Mouse (Mus musculus): ENCODE measurements around the gene Stac2. TPM values are rescaled to one million over a fixed set of nuclear protein-coding genes. Genes with fewer than 3 reads are reported as not detected.

Stac2 gene
- polyA plus RNA-seq, 1 experiment from 2014 or later, result 0.41 TPM

Small RNAs within 50 kb of the gene (microRNA-seq; reads per million reads assigned to microRNA genes)
- gene Gm27597, result not detected

Other genes with a start within 250 kb of the Stac2 start
- 12.6 and 14.3 TPM in 2 replicates for gene B230217C12Rik, start 212.7 kb downstream of the Stac2 start, polyA plus RNA-seq (2016; fragmentation: Nextera tagmentation; extraction: Ambion mirVana)
- 0.38 and 0.40 TPM in 2 replicates for gene Fbxo47, start 169.3 kb downstream of the Stac2 start, polyA plus RNA-seq (2016; fragmentation: Nextera tagmentation; extraction: Ambion mirVana)
- 0.06 and 0.16 TPM in 2 replicates for gene Plxdc1, start 67.0 kb downstream of the Stac2 start, polyA plus RNA-seq (2016; fragmentation: Nextera tagmentation; extraction: Ambion mirVana)
- gene Arl5c, start 57.3 kb downstream of the Stac2 start, polyA plus RNA-seq (2016; fragmentation: Nextera tagmentation; extraction: Ambion mirVana), result 8.9 and 16.8 TPM in 2 replicates
- gene Cacnb1, start 30.4 kb downstream of the Stac2 start, polyA plus RNA-seq (2016; fragmentation: Nextera tagmentation; extraction: Ambion mirVana), result 7.8 and 12.5 TPM in 2 replicates
- gene Rpl19, start 26.8 kb downstream of the Stac2 start, polyA plus RNA-seq (2016; fragmentation: Nextera tagmentation; extraction: Ambion mirVana), result 976 and 1,159 TPM in 2 replicates
- gene Fbxl20, start 96.9 kb upstream of the Stac2 start, polyA plus RNA-seq (2016; fragmentation: Nextera tagmentation; extraction: Ambion mirVana), result 21.0 and 23.7 TPM in 2 replicates
- 74.3 and 82.5 TPM in 2 replicates for gene Med1, start 139.8 kb upstream of the Stac2 start, polyA plus RNA-seq (2016; fragmentation: Nextera tagmentation; extraction: Ambion mirVana)
- gene Cdk12, start 149.6 kb upstream of the Stac2 start, polyA plus RNA-seq (2016; fragmentation: Nextera tagmentation; extraction: Ambion mirVana), result 10.7 and 12.0 TPM in 2 replicates

All from midbrain, embryonic 10.5 days (tissue).